Mouse (Mus musculus) forebrain, embryonic 11.5 days (tissue): ENCODE results near the gene Fbxo39. TPM values are rescaled to one million over a fixed set of nuclear protein-coding genes. Genes with fewer than 3 reads are reported as not detected.

Experiments
- ATAC-seq: fragments of 200-750 bp; cut with Nextera tagmentation; replicated peaks from 2 replicates; pipeline ENCODE4 v1.8.0; 2017; ENCODE audit warnings: moderate TSS enrichment; ENCODE audit not compliant: low FRiP score
- DNase-seq: peaks from one replicate; pipeline ENCODE4 v3.0.0-alpha.2; 2017; ENCODE audit warnings: low spot score
- H3K27ac ChIP-seq: fragments of 300-500 bp; sonication (generic); 2 replicates; pipeline ENCODE4 v1.5.1; 2014; ENCODE audit warnings: low read depth, low read length
- H3K27me3 ChIP-seq: fragments of 300-500 bp; sonication (generic); 2 replicates; pipeline ENCODE4 v1.6.1; 2014; ENCODE audit warnings: mild to moderate bottlenecking, low read length, mixed read lengths; ENCODE audit not compliant: control insufficient read depth, insufficient read depth
- H3K36me3 ChIP-seq: fragments of 300-500 bp; sonication (generic); 2 replicates; pipeline ENCODE4 v1.6.1; 2014; ENCODE audit warnings: mild to moderate bottlenecking, low read length, moderate library complexity, mixed read lengths; ENCODE audit not compliant: control insufficient read depth, insufficient read depth
- H3K4me1 ChIP-seq: fragments of 300-500 bp; sonication (generic); replicated peaks from 2 replicates; pipeline ENCODE4 v1.6.1; 2014; ENCODE audit warnings: low read length, mixed read lengths; ENCODE audit not compliant: control insufficient read depth, insufficient read depth
- H3K4me2 ChIP-seq: fragments of 300-500 bp; sonication (generic); 2 replicates; pipeline ENCODE4 v1.6.1; 2014; ENCODE audit warnings: low read depth, mild to moderate bottlenecking, low read length, moderate library complexity, mixed read lengths; ENCODE audit not compliant: severe bottlenecking
- H3K4me3 ChIP-seq: fragments of 300-500 bp; sonication (generic); 2 replicates; pipeline ENCODE4 v1.5.1; 2014; ENCODE audit warnings: low read depth, low read length
- H3K9ac ChIP-seq: fragments of 300-500 bp; sonication (generic); 2 replicates; pipeline ENCODE4 v1.6.1; 2014; ENCODE audit warnings: low read length
- H3K9me3 ChIP-seq: fragments of 300-500 bp; sonication (generic); 2 replicates; pipeline ENCODE4 v1.6.1; 2016; ENCODE audit warnings: low read length, mixed read lengths; ENCODE audit not compliant: control insufficient read depth
- WGBS: fragments of 180-500 bp; shearing (Covaris S2); extraction: QIAGEN DNeasy Blood & Tissue Kit; methylation state at CpG from one replicate; pipeline ENCODE4 v1.1.7; 2014; 5-methylcytosine and 5-hydroxymethylcytosine counted together
- polyA plus RNA-seq: library from polyadenylated mRNA; unstranded; fragments of >200 nt; fragmentation: Nextera tagmentation; extraction: Ambion mirVana; gene quantifications from 2 replicates; pipeline ENCODE4 v1.2.1, GENCODE M21; 2014

Fbxo39 gene
- not detected in 2 replicates for polyA plus RNA-seq

DNA sequence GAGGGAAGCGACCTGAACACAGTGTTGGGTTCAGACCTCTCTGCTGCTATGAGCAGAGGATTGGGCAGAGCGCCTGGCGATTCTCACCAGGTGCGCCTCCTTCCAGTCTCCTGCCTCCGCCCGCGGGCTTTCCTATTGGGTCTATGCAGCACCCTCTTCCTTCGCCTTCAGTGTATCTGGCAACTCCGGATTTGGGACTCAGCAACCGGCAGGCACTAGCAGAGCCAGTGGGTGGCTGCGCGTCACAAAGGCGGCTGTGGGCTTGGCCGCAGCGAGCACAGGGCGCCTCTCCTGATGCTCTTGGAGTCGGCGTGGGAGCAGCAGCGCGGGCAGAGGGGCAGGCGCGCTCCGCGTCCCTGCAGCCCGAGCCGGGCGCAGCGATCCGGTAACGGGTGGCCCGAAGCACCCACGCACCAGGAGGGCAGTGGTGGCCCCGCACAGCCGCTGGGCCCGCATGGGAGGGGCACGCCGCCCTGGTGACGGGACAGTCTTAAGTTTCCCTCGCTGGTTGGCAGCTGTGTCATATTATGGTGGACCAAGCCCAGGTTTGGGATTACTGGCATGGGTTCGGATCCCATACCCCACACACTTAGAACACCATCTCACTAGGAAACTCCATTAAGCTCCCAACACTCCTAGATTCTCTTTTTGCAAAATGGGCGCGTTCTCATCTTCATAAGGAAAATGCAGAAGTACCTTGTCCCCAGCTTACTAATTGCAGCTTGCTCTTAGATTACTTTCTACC lies at the start of gene Fbxo39:
Gene Fbxo39 (plus strand): TSS at position 294 of the 745 bp plus-strand sequence.
- no peaks in the 10 kb centered on the region for H3K9me3 ChIP-seq
- peak within 1 kb of the TSS; percentile 41 for H3K4me2 ChIP-seq
- H3K4me3 ChIP-seq = peak within 1 kb of the TSS; percentile 14; the same call in 1 of the 2 replicates
- DNase-seq (peak; percentile 52), ATAC-seq (no peak)
- peaks cover 11% of the 10 kb centered on the region for H3K27me3 ChIP-seq
- H3K9ac ChIP-seq = no peak within 1 kb of the TSS; the same call in 1 of the 2 replicates
- H3K36me3 ChIP-seq = no peaks in the 10 kb centered on the region
- WGBS = 10% methylated on average over 42 of the region's 42 CpGs
- H3K4me1 ChIP-seq = no peaks in the 10 kb centered on the region; the same call in 1 of the 2 replicates
- H3K27ac ChIP-seq = no peak within 1 kb of the TSS

DNA sequence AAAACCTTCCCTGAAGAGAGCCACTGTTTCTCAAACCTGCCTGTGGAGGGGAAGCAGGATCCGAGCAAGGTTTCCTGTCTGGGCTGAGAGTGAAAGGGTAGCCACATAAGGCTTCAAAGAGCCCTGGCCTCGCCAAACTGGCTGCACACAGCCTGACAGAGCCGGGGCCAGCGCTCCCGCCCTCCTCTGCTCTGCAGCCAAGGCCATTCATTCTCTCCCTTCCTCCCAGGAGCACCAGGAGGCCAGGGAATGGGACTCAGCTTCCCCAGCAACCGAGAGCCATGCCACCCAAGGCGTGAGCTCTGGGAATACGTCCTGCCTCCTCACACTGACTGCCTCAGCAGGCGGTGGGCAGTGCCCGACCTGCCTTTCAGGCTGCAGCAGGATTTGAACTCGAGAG lies 48.8 kb upstream of the Fbxo39 start:
- no peaks in the 10 kb centered on the region for H3K4me1 ChIP-seq
- H3K9me3 ChIP-seq = no peaks in the 10 kb centered on the region
- no peak overlapping the region; the same call in 1 of the 2 replicates for H3K4me2 ChIP-seq
- no peak for ATAC-seq
- no peaks in the 10 kb centered on the region for H3K36me3 ChIP-seq
- no peak overlapping the region for H3K27ac ChIP-seq
- no peak overlapping the region for H3K9ac ChIP-seq
- WGBS = 4% methylated on average over 11 of the region's 11 CpGs
- H3K27me3 ChIP-seq = peaks cover 18% of the 10 kb centered on the region
- H3K4me3 ChIP-seq = no peak overlapping the region
- peak; percentile 50 for DNase-seq

DNA sequence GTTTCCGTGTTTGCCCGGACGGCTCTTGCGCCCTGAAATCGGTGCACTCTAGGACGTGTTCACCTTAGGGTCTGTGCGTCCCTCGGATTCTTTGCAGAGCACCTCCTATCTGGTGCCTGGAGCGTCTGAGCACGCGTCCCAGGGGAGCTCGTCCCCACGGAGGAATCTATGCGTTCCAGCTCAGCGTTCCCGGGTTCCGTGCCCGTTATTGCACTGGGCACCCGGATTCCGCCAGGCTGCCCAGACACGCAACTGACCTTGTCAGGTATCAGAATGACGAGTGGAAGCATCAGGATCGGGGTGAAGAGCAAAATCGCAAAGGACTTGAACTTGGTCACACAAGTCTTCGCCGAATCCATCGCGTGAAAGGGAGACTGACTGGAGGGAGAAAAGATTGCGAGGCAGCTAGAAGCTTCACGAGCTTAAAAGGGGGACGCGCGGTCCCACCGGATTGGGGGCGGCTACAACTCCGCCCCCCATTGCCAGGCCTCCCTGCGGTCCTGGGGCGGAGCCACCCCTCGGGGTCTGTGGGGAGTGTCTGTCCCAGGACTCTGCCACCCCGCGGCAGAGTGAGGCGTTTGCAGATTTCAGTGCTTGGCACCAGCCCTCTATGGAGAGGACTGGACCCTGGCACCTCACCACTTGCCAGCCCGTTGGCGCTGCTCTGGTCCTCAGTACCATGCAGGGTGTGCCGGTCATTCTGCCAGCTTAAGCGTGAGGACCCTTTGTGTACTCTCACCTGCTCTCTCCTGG lies 47.9 kb upstream of the Fbxo39 start:
- Histone ChIP-seq H3K9me3 (no peaks in the 10 kb centered on the region), H3K36me3 (no peaks in the 10 kb centered on the region), H3K9ac (peak overlapping the region; percentile 20; the same call in 1 of the 2 replicates), H3K4me3 (peak overlapping the region; percentile 30), H3K27me3 (peaks cover 18% of the 10 kb centered on the region), H3K4me2 (peak overlapping the region; percentile 67), H3K4me1 (no peaks in the 10 kb centered on the region), H3K27ac (no peak overlapping the region)
- 1% methylated on average over 46 of the region's 46 CpGs for WGBS
- peak; percentile 83 for DNase-seq
- ATAC-seq = peak; percentile 85

DNA sequence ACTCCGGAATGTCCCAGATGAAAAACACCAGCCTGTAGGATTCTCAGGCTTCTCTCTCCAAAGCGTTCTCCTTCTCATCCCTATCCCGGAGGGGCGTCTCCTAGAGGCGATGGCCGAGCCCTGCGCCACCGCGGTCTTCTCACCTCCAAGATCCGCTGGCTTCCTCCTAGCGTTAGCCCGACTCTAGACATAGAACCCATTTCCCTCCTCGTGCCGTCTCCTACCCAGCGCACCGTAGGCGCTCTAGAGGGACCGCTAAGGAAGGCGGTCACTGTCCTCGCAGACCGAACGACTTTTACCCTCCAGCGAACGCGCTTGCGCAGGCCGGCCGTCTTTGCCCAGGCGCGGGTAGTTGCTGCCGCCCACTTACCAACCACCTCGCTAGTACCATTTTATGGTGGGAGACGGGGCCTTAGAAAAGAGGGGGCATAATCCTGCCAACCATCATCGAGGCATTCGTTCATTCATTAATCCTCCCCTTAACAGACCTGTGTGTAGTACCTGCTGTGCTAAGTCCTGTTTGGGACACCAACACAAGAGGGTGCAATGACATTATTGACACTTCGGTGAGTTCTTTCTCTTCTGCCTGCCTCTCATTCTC lies 47.2 kb upstream of the Fbxo39 start, which contains the start of gene Slc13a5:
Gene Slc13a5 (minus strand): TSS at position 263 of the 601 bp plus-strand sequence.
- 2% methylated on average over 36 of the region's 36 CpGs for WGBS

DNA sequence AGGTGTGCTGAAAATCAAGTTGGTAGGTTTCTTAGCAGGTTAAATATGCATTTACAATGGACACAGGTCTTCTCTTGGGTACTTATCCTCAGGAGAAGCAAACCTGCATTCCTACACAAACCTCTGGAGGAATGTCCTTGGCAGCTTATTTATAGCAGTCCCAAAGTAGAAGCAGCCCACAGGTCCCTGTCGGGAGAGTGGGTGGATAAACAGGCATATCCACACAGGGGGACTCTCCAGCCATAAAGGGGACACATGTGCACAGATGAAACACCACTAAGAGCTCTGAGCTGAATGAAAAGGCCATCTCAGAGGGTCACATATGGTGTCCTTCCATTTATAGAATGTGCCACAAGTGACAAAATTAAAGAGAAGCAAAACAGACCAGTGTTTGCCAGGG lies 42.5 kb upstream of the Fbxo39 start:
- WGBS = 76% methylated on average over 1 of the region's 1 CpGs
- Histone ChIP-seq H3K4me3 (no peak overlapping the region), H3K36me3 (no peaks in the 10 kb centered on the region), H3K27me3 (no peaks in the 10 kb centered on the region), H3K9ac (no peak overlapping the region), H3K4me1 (no peaks in the 10 kb centered on the region), H3K9me3 (no peaks in the 10 kb centered on the region), H3K4me2 (no peak overlapping the region), H3K27ac (no peak overlapping the region)
- no peak for DNase-seq
- ATAC-seq = no peak

More for the DNA sequence above, 47.2 kb upstream of the Fbxo39 start, which contains the start of gene Slc13a5:
- DNase-seq (peak; percentile 66), ATAC-seq (peak; percentile 30)
- Histone ChIP-seq H3K27ac (no peak within 1 kb of the TSS), H3K4me2 (peak within 1 kb of the TSS; percentile 67), H3K27me3 (peaks cover 18% of the 10 kb centered on the region), H3K36me3 (no peaks in the 10 kb centered on the region), H3K9ac (peak within 1 kb of the TSS; percentile 20; the same call in 1 of the 2 replicates), H3K9me3 (no peaks in the 10 kb centered on the region), H3K4me3 (peak within 1 kb of the TSS; percentile 30), H3K4me1 (no peaks in the 10 kb centered on the region)

DNA sequence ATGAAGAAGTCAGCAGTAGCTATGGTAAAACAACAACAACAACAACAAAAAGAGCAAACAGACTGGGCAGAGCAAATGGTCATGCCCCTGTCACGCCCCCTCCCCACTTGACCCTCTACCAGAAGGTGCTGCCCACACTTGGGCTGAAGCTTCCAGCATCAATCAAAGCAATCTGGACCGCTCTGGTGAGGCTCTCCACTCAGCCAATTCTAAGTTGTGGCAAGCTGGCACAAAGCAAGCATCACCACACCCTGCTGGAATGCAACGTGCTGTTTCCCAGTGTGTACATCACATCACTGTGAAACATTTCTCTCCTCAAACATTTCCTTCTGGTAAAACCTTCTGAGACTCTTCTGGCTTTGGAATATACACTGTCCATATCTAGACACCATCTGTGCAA lies 40.9 kb upstream of the Fbxo39 start:
- Histone ChIP-seq H3K27ac (no peak overlapping the region), H3K4me1 (no peaks in the 10 kb centered on the region), H3K9ac (no peak overlapping the region), H3K36me3 (no peaks in the 10 kb centered on the region), H3K4me2 (no peak overlapping the region), H3K4me3 (no peak overlapping the region), H3K27me3 (no peaks in the 10 kb centered on the region), H3K9me3 (no peaks in the 10 kb centered on the region)
- no peak for ATAC-seq
- no peak for DNase-seq
- 81% methylated on average over 3 of the region's 3 CpGs for WGBS

DNA sequence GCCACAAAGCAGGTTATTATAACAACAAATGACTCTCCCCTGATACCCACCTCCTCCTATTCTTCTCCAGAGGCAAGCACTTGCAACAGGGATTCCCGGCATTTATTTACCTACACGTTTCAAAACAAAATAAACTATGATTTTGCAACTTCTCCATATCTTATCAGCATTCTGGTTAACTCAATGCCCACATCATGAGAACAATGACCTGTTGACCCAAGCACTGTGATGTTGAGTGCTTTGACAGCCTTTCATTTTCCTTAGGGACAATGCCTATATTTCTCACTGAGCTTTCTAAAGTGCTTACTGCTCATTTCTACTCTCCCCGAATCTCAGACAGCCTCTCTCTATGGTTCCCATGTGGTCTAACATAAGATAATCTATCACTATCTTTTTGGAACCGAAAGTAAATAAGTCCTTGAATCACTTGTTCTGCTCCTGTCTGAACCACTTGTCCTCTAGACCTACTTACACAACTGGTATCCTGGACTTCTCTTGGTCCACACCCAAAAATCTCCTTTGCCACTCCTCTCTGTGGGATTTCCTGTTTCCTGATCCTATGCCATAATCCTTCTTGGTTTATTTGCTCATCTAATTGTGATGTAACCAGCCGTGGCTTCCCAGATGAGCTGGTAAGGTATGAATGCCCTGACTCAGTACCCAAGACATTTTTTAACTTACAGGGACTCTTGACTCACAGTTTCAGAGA lies 32.9 kb upstream of the Fbxo39 start:
- 88% methylated on average over 5 of the region's 5 CpGs for WGBS
- DNase-seq (no peak), ATAC-seq (no peak)
- Histone ChIP-seq H3K9me3 (no peaks in the 10 kb centered on the region), H3K4me3 (no peak overlapping the region), H3K9ac (no peak overlapping the region), H3K27me3 (no peaks in the 10 kb centered on the region), H3K4me1 (no peaks in the 10 kb centered on the region), H3K27ac (no peak overlapping the region), H3K4me2 (no peak overlapping the region), H3K36me3 (no peaks in the 10 kb centered on the region)

DNA sequence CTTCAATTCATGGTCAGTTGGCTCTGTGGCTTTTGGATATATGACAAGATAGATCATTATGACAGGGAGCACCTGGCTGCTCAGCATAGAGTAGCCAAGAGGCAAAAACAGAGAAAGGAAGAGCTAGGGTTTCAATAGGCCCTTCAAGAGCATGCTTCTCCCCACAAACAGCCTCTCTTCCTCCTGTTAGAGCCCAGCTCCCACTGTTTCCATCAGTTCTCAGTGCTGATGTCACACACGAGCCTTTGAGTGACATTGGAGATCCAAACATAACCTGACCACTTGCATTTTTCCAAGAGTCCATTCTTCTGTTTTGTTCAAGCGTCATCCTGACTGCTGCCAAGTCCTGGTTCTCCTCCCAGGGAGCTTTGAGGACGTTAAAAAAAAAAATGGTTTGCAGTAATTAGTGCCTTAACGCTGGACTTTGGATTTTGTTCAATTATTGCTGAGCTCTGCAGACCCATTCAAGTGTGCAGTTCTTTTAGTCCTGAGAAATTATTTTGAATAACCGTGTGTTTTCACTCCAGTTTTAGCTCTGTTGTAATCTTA lies 32.3 kb upstream of the Fbxo39 start:
- Histone ChIP-seq H3K9me3 (no peaks in the 10 kb centered on the region), H3K36me3 (no peaks in the 10 kb centered on the region), H3K4me3 (no peak overlapping the region), H3K4me1 (no peaks in the 10 kb centered on the region), H3K4me2 (no peak overlapping the region), H3K27ac (no peak overlapping the region), H3K9ac (no peak overlapping the region), H3K27me3 (no peaks in the 10 kb centered on the region)
- DNase-seq (no peak), ATAC-seq (no peak)
- 54% methylated on average over 5 of the region's 5 CpGs for WGBS
